Mouse (Mus musculus): Measurements from ENCODE around the gene Diras2.
"Not testable (repeated sequence)": the region's sequence is repeated elsewhere in the genome, so short reads cannot be mapped to it uniquely, and the experiment has no call there.

Gene Diras2

GRCm38 (mm10) chr13:52519425-52519824, 11.7 kb downstream of the Diras2 start:
- no peak for DNase-seq (ENCODE audit: inconsistent age in 2 of 2, low spot score in 1 of 2)

DNA sequence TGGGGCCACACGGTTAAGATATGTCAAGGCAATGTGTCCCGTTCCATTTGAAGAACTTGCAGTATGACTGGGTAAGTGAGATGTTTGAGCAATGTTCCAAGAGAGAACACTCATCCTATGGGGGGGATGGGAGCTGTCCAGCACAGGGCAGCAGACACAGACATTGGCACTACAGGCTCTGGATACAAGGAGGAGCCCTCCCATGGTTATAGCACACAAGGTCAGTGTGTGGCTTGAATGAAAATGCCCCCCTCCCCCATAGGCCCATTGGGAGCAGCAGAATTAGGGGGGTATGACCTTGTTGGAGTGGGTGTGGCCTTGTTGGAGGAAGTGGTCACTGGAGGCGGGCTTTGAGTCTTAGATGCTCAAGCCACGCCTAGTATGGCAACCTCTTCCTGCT, 12.7 kb downstream of the Diras2 start:
- no peak for DNase-seq (ENCODE audit: inconsistent age in 2 of 2, low spot score in 1 of 2)

DNA sequence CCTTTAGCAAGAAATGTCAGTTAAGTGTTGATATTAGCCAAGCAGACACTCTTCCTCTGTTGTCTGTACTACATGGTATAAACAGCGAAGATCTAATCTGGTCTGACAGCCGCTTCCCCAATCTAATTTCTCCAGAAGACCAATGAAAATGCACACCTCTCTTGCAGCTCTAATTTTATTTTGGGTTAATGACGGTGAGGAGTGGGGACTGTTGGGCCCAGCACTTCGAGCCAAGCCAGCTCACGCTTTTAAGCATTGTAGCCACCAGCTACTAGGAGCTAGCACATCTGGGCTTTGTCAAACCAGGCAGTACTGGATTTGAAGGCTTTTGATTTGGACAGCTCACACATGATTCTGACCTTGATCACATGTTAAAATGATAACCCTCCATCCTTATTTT, 14.1 kb downstream of the Diras2 start:
- peak; percentile 19 to 48 for DNase-seq (ENCODE audit: inconsistent age in 2 of 2, low spot score in 1 of 2)

DNA sequence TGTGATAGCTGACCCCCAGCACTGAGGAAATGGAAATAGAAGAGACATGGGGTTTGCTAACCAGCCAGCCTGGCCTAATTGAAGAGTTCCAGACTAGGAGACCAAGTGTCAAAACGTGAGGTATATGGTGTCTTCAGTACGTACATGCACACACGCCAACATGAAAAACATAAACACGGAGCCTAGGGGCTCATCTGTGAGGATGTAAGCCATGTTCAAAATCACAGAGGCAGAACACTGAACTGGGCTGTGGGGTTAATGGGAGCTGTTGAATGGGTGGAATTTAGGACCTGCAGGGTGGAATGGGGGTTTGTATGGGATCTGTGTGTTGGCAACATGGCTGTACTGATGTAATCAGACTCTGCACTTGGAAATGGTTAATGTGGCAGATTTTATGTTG, 14.5 kb downstream of the Diras2 start:
- DNase-seq (ENCODE audit: inconsistent age in 2 of 2, low spot score in 1 of 2) = no peak

DNA sequence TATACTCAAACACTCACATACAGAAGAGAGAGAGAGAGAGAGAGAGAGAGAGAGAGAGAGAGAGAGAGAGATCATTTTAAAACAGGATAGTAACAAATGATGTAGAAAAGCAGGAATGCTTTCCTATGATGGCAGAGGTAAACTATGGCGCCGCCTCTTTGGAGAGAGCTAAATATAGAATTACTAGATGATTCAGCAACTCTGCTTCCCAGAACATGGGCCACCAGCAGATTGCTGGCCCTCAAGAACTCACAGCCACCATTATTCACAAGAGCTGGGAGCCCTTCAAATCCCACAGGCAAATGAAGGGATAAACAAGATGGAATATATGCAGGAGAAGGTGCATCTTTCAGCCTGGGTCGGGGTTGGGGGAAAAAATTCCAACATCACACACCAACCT, 15.0 kb downstream of the Diras2 start:
- no peak for DNase-seq (ENCODE audit: inconsistent age in 2 of 2, low spot score in 1 of 2)

DNA sequence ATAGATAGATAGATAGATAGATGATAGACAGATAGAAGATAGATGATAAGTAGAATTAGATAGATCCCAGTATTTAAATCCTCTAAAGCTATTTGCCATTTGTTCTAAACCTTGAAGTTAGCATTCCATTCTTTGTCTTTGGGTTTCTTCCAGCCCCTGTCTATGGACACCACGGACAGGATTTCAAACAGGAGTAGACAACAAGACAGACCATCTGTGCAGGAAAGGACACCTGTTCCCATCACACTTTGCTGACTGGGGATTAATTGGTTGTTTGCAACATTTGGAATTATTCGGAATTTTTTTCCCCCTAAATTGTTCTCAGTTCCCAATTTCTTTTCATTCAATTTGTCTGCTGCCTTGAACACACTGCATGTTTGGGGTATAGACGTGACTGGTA, 17.5 kb downstream of the Diras2 start:
- DNase-seq (ENCODE audit: inconsistent age in 2 of 2, low spot score in 1 of 2) = no peak

GRCm38 (mm10) chr13:52512356-52512755, 18.7 kb downstream of the Diras2 start:
- DNase-seq (ENCODE audit: inconsistent age in 2 of 2, low spot score in 1 of 2) = no peak

DNA sequence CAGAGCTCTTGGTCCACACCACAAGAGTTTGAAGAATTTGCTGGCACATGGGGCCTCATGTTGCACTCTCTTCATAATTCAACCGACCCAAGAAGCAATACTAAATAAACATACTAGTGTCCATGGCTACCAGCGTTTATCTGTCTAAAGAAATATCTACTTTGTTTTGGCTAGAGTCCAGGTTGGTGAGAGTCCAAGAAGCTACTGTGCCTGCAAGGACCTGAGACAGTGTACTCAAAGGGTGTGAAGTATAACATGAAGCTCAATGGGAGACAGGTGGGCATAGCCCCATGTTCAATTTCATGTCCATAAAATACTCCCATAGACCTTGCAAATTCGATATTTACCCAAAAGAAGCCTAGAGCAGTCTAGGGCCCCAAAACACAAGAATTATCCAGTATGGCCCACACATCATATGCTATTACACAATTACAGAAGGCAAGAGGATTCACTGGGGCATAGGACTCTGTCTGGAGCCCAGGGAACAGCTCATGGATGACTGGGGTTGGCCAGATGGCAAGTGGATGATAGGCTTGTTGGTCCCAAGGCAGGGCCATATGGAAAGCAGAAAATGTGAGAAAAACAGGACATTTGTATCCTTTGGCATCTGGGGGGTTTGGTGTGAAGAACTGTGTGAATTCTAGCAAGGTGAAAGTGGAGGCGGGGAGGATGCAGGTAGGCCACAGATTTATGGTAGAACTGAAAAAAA, 20.8 kb downstream of the Diras2 start:
- DNase-seq (ENCODE audit: inconsistent age in 2 of 2, low spot score in 1 of 2) = no peak

DNA sequence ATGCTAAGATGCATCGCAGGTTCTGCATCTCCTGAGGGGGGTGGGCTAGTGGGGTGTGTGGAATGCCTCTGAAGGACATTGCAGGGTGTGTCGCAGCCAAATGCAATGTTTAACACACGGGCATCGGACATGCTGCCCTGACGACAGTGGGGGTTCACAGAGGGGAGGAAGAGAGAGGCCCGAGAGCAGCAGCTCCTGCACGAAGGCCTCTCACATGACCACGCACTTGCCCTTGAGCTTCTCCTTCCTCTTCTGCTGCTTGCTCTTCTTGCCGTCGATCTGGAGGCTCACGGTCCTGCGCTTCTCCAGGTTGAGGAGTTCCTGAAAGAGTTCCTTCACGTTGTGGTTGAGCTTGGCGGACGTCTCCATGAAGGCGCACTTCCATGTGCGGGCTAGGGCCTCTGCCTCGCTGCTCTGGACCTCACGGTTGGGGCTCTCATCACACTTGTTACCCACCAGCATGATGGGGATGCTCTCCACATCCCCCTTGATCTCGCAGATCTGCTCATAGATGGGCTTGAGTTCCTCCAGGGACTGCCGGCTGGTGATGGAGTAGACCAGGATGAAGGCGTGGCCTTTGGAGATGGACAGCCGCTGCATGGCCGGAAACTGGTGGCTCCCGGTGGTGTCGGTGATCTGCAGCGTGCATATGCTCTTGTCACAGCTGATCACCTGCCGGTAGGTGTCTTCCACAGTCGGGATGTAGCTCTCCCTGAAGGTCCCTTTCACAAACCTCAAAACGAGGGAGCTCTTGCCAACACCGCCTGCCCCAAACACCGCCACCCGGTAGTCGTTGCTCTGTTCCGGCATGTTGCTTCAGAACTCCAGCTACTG, 23.4 kb downstream of the Diras2 start:
- no peak for DNase-seq (ENCODE audit: inconsistent age in 2 of 2, low spot score in 1 of 2)

- DNase-seq (ENCODE audit: inconsistent age in 2 of 2, low spot score in 1 of 2) = not testable (repeated sequence)
These were observed 24.3 kb downstream of the Diras2 start for GRCm38 (mm10) chr13:52506822-52507221.

- not testable (repeated sequence) for DNase-seq (ENCODE audit: inconsistent age in 2 of 2, low spot score in 1 of 2)
These were observed 25.3 kb downstream of the Diras2 start for GRCm38 (mm10) chr13:52505683-52506285.

- DNase-seq (ENCODE audit: inconsistent age in 2 of 2, low spot score in 1 of 2) = peak in 1 of 2 experiments; percentile 31
These were observed 29.4 kb downstream of the Diras2 start for GRCm38 (mm10) chr13:52501686-52502085.

DNA sequence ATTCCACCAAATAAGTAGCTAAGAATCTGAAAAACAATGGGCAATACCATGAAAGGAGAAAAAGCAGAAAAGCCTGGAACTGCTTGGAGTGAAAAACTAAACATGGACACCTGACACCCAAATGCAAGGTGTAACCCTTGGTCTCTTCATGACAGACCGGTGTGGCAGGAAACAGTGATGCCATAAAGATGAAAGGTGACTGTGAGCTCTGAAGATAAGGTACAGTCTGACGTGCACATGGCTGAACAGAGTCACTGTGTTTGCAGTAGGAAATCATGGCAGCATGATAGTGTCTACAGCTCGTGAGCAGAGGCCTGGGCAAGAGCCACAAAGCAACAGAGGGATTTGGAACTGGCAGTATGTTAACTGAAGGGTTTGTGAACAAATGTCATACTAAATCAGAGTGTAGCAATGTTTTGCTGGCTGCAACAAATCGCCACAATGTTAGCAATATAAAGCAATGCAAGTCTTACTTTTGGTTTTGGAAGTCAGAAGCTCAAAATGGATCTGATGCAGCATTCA, 34.0 kb downstream of the Diras2 start:
- no peak for DNase-seq (ENCODE audit: inconsistent age in 2 of 2, low spot score in 1 of 2)

DNA sequence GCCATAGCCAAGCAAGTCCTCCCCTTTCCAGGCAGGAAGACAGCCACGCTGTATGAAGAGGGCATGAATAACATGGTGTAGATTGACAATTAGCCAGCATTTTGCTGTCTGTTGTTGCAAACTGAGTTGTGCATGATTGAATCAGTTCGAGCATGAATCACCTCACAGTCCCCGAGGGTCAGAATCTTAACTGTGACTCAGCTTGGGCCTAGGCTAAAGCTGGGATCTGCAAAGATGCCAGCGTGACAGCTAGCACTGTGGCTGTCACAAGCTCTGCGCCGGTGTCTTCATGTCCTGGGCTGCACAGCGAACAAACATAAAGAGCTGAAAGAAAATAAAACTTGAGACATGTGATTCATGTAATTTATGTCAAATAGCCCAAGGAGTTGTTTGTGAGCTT, 42.3 kb downstream of the Diras2 start:
- peak; percentile 45 to 87 for DNase-seq (ENCODE audit: inconsistent age in 2 of 2, low spot score in 1 of 2)

DNA sequence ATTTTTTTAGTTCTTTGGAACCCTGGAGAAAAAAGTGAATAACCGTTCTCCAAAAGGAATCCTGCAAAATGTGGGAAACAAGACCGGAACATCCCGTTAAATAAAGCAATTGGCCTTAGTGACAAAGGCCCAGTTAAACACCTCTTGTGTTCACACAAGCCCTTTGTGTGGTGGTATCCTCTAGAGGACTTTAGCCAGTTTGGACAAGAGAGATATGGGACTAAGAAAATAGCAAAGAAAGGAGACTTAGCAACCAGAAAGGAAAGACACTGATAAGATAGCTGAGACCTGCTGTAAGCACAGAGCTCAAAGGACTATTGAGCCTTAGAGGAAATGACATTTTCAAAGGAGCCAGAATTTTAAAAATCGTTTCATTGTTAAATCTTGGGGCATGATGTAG, 47.0 kb downstream of the Diras2 start:
- no peak for DNase-seq (ENCODE audit: inconsistent age in 2 of 2, low spot score in 1 of 2)

- peak; percentile 44 to 88 for DNase-seq (ENCODE audit: inconsistent age in 2 of 2, low spot score in 1 of 2)
These were observed 49.3 kb downstream of the Diras2 start for GRCm38 (mm10) chr13:52481786-52482185.

DNA sequence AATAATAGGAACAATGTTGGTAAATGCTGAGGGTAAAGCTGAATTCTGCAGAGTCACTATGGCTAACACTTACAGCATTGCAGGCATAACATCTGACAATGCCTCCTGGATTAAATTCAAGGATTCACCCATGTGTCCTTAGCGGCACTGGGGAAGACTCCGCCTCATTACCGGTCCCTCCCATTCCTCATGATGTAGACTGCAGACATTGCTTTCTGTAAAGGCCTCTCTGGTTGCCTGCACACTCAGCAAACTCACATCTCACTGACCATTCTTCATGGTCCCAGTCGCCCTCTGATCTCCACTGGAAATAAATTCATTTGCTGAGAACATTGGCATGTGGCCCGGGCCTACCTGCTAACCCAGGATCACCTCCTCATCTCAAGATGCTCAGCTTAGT, 51.9 kb downstream of the Diras2 start:
- DNase-seq (ENCODE audit: inconsistent age in 2 of 2, low spot score in 1 of 2) = peak in 1 of 2 experiments; percentile 69

DNA sequence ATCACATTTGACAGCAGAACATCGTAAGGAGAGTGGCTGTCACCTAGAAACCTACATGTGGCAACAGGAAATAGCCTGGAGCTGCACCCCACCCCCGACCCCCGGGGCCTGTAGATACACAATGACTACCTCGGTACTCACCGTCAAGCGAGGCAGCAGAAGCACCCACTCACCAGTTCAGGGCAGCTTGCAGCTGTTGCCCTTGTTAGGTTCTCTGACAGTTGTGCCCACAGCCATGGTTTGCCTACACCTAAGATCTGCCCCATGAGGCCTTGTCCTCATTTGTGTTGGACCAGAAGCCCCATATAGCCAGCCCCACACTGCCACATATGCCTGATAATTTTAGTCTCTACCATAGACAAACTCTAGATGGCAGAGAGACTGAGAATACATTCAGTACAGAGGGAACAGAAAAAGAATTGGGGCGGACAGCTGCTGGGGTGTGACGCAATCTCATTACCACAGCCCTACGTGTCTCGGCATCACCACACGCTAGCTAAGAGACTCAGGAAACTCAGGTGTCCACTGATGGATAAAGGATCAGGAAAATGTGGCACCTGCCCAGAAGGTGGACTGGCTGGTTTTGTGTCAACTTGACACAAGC, 54.0 kb downstream of the Diras2 start:
- no peak for DNase-seq (ENCODE audit: inconsistent age in 2 of 2, low spot score in 1 of 2)

- no peak for DNase-seq (ENCODE audit: inconsistent age in 2 of 2, low spot score in 1 of 2)
These were observed 54.9 kb downstream of the Diras2 start for GRCm38 (mm10) chr13:52476222-52476621.

GRCm38 (mm10) chr13:52475264-52475663, 55.8 kb downstream of the Diras2 start:
- no peak for DNase-seq (ENCODE audit: inconsistent age in 2 of 2, low spot score in 1 of 2)

- DNase-seq (ENCODE audit: inconsistent age in 2 of 2, low spot score in 1 of 2) = no peak
These were observed 56.3 kb downstream of the Diras2 start for GRCm38 (mm10) chr13:52474807-52475206.
